Mouse (Mus musculus) embryonic facial prominence, embryonic 13.5 days (tissue): ENCODE measurements around the gene Rhd. TPM values are rescaled to one million over a fixed set of nuclear protein-coding genes. Genes with fewer than 3 reads are reported as not detected.

ENCODE experiments used
- ATAC-seq: fragments of 200-750 bp; cut with Nextera tagmentation; 2 replicates; pipeline ENCODE4 v1.8.0; 2017; ENCODE audit warnings: low read depth; ENCODE audit not compliant: insufficient number of reproducible peaks, insufficient read depth, low FRiP score, low TSS enrichment
- H3K27ac ChIP-seq: fragments of 300-500 bp; sonication (generic); 2 replicates; pipeline ENCODE4 v1.5.1; 2015; ENCODE audit warnings: moderate library complexity, mild to moderate bottlenecking, inconsistent platforms
- H3K27me3 ChIP-seq: fragments of 300-500 bp; sonication (generic); 2 replicates; pipeline ENCODE4 v1.6.1; 2015; ENCODE audit warnings: mild to moderate bottlenecking, inconsistent platforms
- H3K36me3 ChIP-seq: fragments of 300-500 bp; sonication (generic); 2 replicates; pipeline ENCODE4 v1.6.1; 2015; ENCODE audit warnings: mild to moderate bottlenecking, inconsistent platforms
- H3K4me1 ChIP-seq: fragments of 300-500 bp; sonication (generic); 2 replicates; pipeline ENCODE4 v1.6.1; 2015; ENCODE audit warnings: inconsistent platforms
- H3K4me2 ChIP-seq: fragments of 300-500 bp; sonication (generic); 2 replicates; pipeline ENCODE4 v1.6.1; 2015; ENCODE audit warnings: moderate library complexity, mild to moderate bottlenecking, inconsistent platforms
- H3K4me3 ChIP-seq: fragments of 300-500 bp; sonication (generic); 2 replicates; pipeline ENCODE4 v1.5.1; 2015; ENCODE audit warnings: mild to moderate bottlenecking, inconsistent platforms
- H3K9ac ChIP-seq: fragments of 300-500 bp; sonication (generic); 2 replicates; pipeline ENCODE4 v1.6.1; 2015; ENCODE audit warnings: mild to moderate bottlenecking, inconsistent platforms
- H3K9me3 ChIP-seq: fragments of 300-500 bp; sonication (generic); 2 replicates; pipeline ENCODE4 v1.6.1; 2016; ENCODE audit warnings: inconsistent platforms
- WGBS: fragments of 180-500 bp; shearing (Covaris S2); methylation state at CpG from one replicate; pipeline ENCODE4 v1.1.7; 2015; ENCODE audit warnings: mixed read lengths; 5-methylcytosine and 5-hydroxymethylcytosine counted together
- polyA plus RNA-seq: library from polyadenylated mRNA; unstranded; fragments of >200 nt; fragmentation: Nextera tagmentation; extraction: Ambion mirVana; gene quantifications from 2 replicates; pipeline ENCODE4 v1.2.1, GENCODE M21; 2015

The Rhd gene
- polyA plus RNA-seq, 1 experiment from 2014 or later = 2.4 TPM

- peaks cover 9% of the 10 kb centered on the region for H3K27me3 ChIP-seq
- H3K4me3 ChIP-seq = no peak overlapping the region
- H3K9ac ChIP-seq = no peak overlapping the region
- 89% methylated on average over 4 of the region's 4 CpGs for WGBS
- peaks cover 19% of the 10 kb centered on the region for H3K4me1 ChIP-seq
- no peak overlapping the region for H3K4me2 ChIP-seq
- no peak overlapping the region for H3K27ac ChIP-seq
- H3K36me3 ChIP-seq = no peaks in the 10 kb centered on the region
- ATAC-seq = no peak
- no peaks in the 10 kb centered on the region for H3K9me3 ChIP-seq
Measured at GRCm38 (mm10) chr4:134858494-134858893, 5.8 kb upstream of the Rhd start.

- no peak overlapping the region for H3K4me3 ChIP-seq
- H3K9ac ChIP-seq = no peak overlapping the region
- no peak overlapping the region for H3K27ac ChIP-seq
- H3K4me2 ChIP-seq = no peak overlapping the region
- no peaks in the 10 kb centered on the region for H3K27me3 ChIP-seq
- no peaks in the 10 kb centered on the region for H3K36me3 ChIP-seq
- ATAC-seq = no peak
- no peaks in the 10 kb centered on the region for H3K9me3 ChIP-seq
- WGBS = 79% methylated on average over 6 of the region's 6 CpGs
- peaks cover 3% of the 10 kb centered on the region; the same call in 1 of the 2 replicates for H3K4me1 ChIP-seq
Measured at GRCm38 (mm10) chr4:134861884-134862283, 2.5 kb upstream of the Rhd start.

DNA sequence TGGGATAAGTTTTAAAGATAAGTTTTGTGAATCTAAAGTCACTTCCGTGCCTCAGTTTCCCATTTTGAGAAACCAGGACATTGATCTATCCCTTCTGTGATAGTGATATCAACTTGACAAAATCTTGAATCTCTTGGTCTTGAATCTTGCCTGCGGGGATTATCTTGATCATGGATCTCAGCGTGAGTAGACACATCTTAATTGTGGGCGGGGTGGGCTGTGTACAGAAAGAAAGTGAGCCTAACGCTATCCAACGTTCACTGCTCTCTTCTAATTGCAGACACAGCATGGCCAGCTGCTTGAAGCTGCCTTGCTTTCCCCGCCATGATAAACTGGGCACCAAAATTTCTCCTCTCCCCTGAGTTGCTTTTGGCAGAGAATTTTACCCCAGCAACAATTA is 1.3 kb upstream of the Rhd start:
- WGBS = 78% methylated on average over 7 of the region's 7 CpGs
- Histone ChIP-seq H3K4me3 (no peak overlapping the region), H3K36me3 (no peaks in the 10 kb centered on the region)

GRCm38 (mm10) chr4:134865340-134865739 is 1.0 kb downstream of the Rhd start:
- 66% methylated on average over 6 of the region's 6 CpGs for WGBS
- Histone ChIP-seq H3K9ac (no peak overlapping the region), H3K4me2 (no peak overlapping the region), H3K27me3 (peaks cover 25% of the 10 kb centered on the region), H3K9me3 (no peaks in the 10 kb centered on the region), H3K4me3 (no peak overlapping the region), H3K27ac (no peak overlapping the region), H3K4me1 (peaks cover 21% of the 10 kb centered on the region), H3K36me3 (no peaks in the 10 kb centered on the region)
- ATAC-seq = no peak

More for the DNA sequence above, 1.3 kb upstream of the Rhd start:
- Histone ChIP-seq H3K9me3 (no peaks in the 10 kb centered on the region), H3K9ac (no peak overlapping the region), H3K4me1 (no peaks in the 10 kb centered on the region), H3K27ac (no peak overlapping the region), H3K4me2 (no peak overlapping the region), H3K27me3 (0 out of 2 replicates have a peak, but pooled peaks cover 2% of the 10 kb centered on the region)
- no peak for ATAC-seq

- H3K4me2 ChIP-seq = no peak overlapping the region
- WGBS = 94% methylated on average over 5 of the region's 5 CpGs
- peaks cover 21% of the 10 kb centered on the region for H3K4me1 ChIP-seq
- no peak overlapping the region for H3K27ac ChIP-seq
- ATAC-seq = no peak
- H3K9me3 ChIP-seq = no peaks in the 10 kb centered on the region
- H3K4me3 ChIP-seq = no peak overlapping the region
- peaks cover 29% of the 10 kb centered on the region for H3K27me3 ChIP-seq
- no peak overlapping the region for H3K9ac ChIP-seq
- H3K36me3 ChIP-seq = no peaks in the 10 kb centered on the region
Measured at GRCm38 (mm10) chr4:134865789-134866188, 1.5 kb downstream of the Rhd start.

GRCm38 (mm10) chr4:134867213-134867612 is 2.9 kb downstream of the Rhd start:
- ATAC-seq = no peak
- no peaks in the 10 kb centered on the region for H3K36me3 ChIP-seq
- no peaks in the 10 kb centered on the region for H3K9me3 ChIP-seq
- H3K27me3 ChIP-seq = peaks cover 32% of the 10 kb centered on the region
- H3K9ac ChIP-seq = no peak overlapping the region
- H3K4me1 ChIP-seq = peaks cover 21% of the 10 kb centered on the region
- 89% methylated on average over 8 of the region's 8 CpGs for WGBS
- H3K4me2 ChIP-seq = no peak overlapping the region
- H3K27ac ChIP-seq = no peak overlapping the region
- no peak overlapping the region for H3K4me3 ChIP-seq

DNA sequence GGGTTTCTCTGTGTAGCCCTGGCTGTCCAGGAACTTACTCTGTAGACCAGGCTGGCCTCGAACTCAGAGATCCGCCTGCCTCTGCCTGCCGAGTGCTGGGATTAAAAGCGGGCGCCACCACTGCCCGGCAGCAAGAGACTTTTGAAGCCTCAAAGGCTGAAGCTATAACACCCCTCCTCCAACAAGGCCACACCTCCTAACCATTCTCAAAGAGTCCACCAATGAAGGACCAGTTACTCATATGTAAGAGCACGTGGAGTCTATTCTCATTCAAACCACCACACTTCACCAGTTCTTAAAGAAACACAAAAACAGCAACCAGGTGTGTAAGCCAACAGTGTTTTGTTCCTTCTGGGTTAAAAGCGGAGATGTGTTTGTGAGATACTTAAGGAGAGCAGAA is 3.3 kb downstream of the Rhd start:
- peaks cover 32% of the 10 kb centered on the region for H3K27me3 ChIP-seq
- H3K4me2 ChIP-seq = no peak overlapping the region
- no peak overlapping the region for H3K27ac ChIP-seq
- no peaks in the 10 kb centered on the region for H3K9me3 ChIP-seq
- peaks cover 21% of the 10 kb centered on the region for H3K4me1 ChIP-seq
- H3K4me3 ChIP-seq = no peak overlapping the region
- WGBS = 87% methylated on average over 8 of the region's 8 CpGs
- H3K9ac ChIP-seq = no peak overlapping the region
- no peaks in the 10 kb centered on the region for H3K36me3 ChIP-seq
- ATAC-seq = no peak

- no peak overlapping the region for H3K27ac ChIP-seq
- H3K9ac ChIP-seq = no peak overlapping the region
- H3K4me3 ChIP-seq = no peak overlapping the region
- peaks cover 32% of the 10 kb centered on the region for H3K27me3 ChIP-seq
- no peak overlapping the region for H3K4me2 ChIP-seq
- no peaks in the 10 kb centered on the region for H3K36me3 ChIP-seq
- H3K9me3 ChIP-seq = no peaks in the 10 kb centered on the region
- 86% methylated on average over 10 of the region's 10 CpGs for WGBS
- H3K4me1 ChIP-seq = peaks cover 21% of the 10 kb centered on the region
- ATAC-seq = no peak
Measured at GRCm38 (mm10) chr4:134868065-134868464, 3.7 kb downstream of the Rhd start.

GRCm38 (mm10) chr4:134868490-134868889 is 4.2 kb downstream of the Rhd start:
- Histone ChIP-seq H3K36me3 (no peaks in the 10 kb centered on the region), H3K27me3 (peaks cover 32% of the 10 kb centered on the region), H3K9ac (no peak overlapping the region), H3K9me3 (no peaks in the 10 kb centered on the region), H3K4me3 (no peak overlapping the region), H3K4me1 (peaks cover 21% of the 10 kb centered on the region), H3K4me2 (0 out of 2 replicates have a peak overlapping the region, but pooled peaks have one; percentile 16), H3K27ac (no peak overlapping the region)
- ATAC-seq = no peak
- WGBS = 9% methylated on average over 9 of the region's 9 CpGs

- H3K4me2 ChIP-seq = peak overlapping the region; percentile 50
- H3K27ac ChIP-seq = no peak overlapping the region
- peak overlapping the region; percentile 37; the same call in 1 of the 2 replicates for H3K9ac ChIP-seq
- ATAC-seq = no peak
- H3K4me3 ChIP-seq = peak overlapping the region; percentile 17
- WGBS = 7% methylated on average over 16 of the region's 16 CpGs
- H3K27me3 ChIP-seq = peaks cover 32% of the 10 kb centered on the region
- H3K36me3 ChIP-seq = no peaks in the 10 kb centered on the region
- H3K9me3 ChIP-seq = no peaks in the 10 kb centered on the region
- H3K4me1 ChIP-seq = peaks cover 21% of the 10 kb centered on the region
Measured at GRCm38 (mm10) chr4:134869068-134869730, 4.9 kb downstream of the Rhd start.

- H3K27me3 ChIP-seq = peaks cover 32% of the 10 kb centered on the region
Measured at GRCm38 (mm10) chr4:134869815-134870375, 5.6 kb downstream of the Rhd start.

GRCm38 (mm10) chr4:134871477-134871876 is 7.1 kb downstream of the Rhd start:
- no peaks in the 10 kb centered on the region for H3K9me3 ChIP-seq
- ATAC-seq = no peak
- WGBS = 34% methylated on average over 4 of the region's 4 CpGs
- no peaks in the 10 kb centered on the region for H3K36me3 ChIP-seq
- no peak overlapping the region for H3K27ac ChIP-seq
- H3K4me2 ChIP-seq = no peak overlapping the region
- peaks cover 21% of the 10 kb centered on the region for H3K4me1 ChIP-seq
- H3K4me3 ChIP-seq = no peak overlapping the region
- H3K27me3 ChIP-seq = peaks cover 32% of the 10 kb centered on the region
- no peak overlapping the region for H3K9ac ChIP-seq

More at GRCm38 (mm10) chr4:134869815-134870375, 5.6 kb downstream of the Rhd start:
- no peak for ATAC-seq
- peaks cover 21% of the 10 kb centered on the region for H3K4me1 ChIP-seq
- H3K9me3 ChIP-seq = no peaks in the 10 kb centered on the region
- H3K36me3 ChIP-seq = no peaks in the 10 kb centered on the region
- peak overlapping the region; percentile 37; the same call in 1 of the 2 replicates for H3K9ac ChIP-seq
- peak overlapping the region; percentile 17 for H3K4me3 ChIP-seq
- peak overlapping the region; percentile 50 for H3K4me2 ChIP-seq
- WGBS = 38% methylated on average over 7 of the region's 7 CpGs
- H3K27ac ChIP-seq = no peak overlapping the region
